Mouse (Mus musculus) gastrocnemius, postnatal 4 days (tissue): ENCODE data around the gene Proz. TPM values are rescaled to one million over a fixed set of nuclear protein-coding genes. Genes with fewer than 3 reads are reported as not detected.
"Not testable (repeated sequence)": the region's sequence is repeated elsewhere in the genome, so short reads cannot be mapped to it uniquely, and the experiment has no call there.

ENCODE experiments used
- DNase-seq, 2 experiments: peaks; one replicate each; pipeline ENCODE4 v3.0.0; 2021 to 2022; ENCODE audit warnings: low spot score in 2 of 2, mixed read lengths in 2 of 2
- long read RNA-seq, 2 experiments: library from polyadenylated mRNA; stranded (forward); transcript quantifications; one replicate each; pipeline ENCODE4 v2.0.0; 2021
- total RNA-seq, 2 experiments: library from RNA; stranded (reverse); gene quantifications; 2 replicates each; pipeline ENCODE4 v1.2.3; 2021

Gene Proz
- under 1 TPM; 0.12 to 0.49 TPM for total RNA-seq
- long read RNA-seq, experiment 1: 0 reads
- long read RNA-seq, experiment 2: 0 reads

DNA sequence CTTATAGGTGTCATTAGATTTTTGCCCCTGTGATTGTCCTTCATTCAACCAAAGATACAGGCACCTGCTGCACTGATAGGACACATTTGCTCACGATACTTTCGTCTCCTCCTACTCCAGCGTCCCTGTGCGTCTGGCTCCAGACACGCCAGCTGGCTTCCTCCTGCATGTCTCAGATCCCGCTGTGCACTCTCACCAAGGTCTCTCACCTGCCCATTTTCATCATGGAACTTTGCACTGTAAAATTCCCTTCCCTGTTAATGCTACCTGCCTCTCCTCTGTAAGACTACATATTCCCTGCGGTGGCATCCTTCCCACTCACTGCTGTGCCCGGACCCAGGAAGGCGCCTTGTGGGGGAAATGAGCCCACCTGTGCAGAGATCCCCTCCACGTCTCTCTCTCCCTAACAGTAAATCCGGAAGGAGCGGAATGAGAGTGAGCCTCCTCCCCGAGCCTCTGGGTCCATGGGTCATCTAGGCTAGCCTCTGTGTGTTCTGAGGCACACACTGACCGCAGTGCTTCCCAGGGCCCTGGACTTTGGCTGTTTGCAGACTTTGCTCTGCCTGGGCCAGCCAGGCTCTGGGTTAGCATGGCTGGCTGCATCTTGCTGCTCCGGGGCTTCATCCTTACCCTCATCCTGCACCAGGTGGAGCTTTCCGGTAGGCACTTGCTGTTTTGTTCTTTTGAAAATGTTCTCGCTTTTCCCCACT, at the start of gene Proz:
Gene Proz (plus strand): TSS at position 474 of the 710 bp plus-strand sequence.
- no peak for DNase-seq

DNA sequence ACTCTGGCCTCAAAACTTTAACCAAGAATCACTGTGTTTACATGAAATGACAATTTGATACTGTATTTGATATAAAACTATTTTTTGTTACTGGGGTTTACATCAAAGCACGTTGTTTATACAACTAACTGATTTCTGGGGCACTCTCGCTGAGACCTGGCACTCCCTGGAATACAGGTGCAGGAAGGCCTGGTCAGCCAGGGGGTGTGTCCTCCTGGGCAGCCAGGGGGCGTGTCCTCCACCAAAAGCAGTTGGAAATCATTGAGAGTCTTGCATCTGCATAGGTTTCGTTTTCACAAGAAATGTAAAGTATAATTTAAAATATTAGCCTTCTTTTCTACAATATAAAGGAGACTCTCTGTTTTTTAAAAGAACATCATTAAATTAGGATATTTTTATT, 41.2 kb upstream of the Proz start:
- DNase-seq: no peak

GRCm38 (mm10) chr8:13021830-13022229, 38.9 kb upstream of the Proz start:
- DNase-seq: no peak

- no peak for DNase-seq
Observed at GRCm38 (mm10) chr8:13025487-13026224, 35.1 kb upstream of the Proz start, which contains the start of gene F7. Gene F7, plus strand, starts transcription at chr8:13026034.

GRCm38 (mm10) chr8:13027615-13028014, 33.1 kb upstream of the Proz start:
- no peak for DNase-seq

GRCm38 (mm10) chr8:13028482-13028881, 32.2 kb upstream of the Proz start:
- DNase-seq: no peak

GRCm38 (mm10) chr8:13036346-13036812, 24.3 kb upstream of the Proz start:
- DNase-seq: no peak

GRCm38 (mm10) chr8:13037015-13037414, 23.7 kb upstream of the Proz start, which contains the start of gene F10:
Gene F10, plus strand, starts transcription at chr8:13037308.
- DNase-seq: no peak

DNA sequence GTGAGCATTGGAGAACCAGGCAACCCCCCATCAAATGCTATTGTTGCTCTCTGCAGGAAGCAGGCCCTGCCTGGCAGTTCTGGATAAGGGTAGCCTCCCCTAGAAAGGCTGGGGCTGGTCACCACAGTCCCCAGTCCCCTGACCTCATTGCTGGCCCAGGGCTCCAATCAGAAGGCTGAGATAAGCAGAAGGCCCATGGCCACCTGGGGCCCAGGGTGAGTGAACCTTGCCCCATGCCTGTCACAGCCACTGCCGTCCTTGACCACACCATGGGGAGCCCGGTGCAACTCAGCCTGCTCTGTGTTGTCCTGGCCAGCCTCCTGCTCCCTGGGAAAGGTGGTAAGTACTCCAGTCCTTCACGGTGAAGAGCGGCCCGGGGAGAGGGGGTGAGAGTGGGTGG, 23.1 kb upstream of the Proz start:
- no peak for DNase-seq

- DNase-seq: no peak
Observed at GRCm38 (mm10) chr8:13039054-13039453, 21.7 kb upstream of the Proz start.

DNA sequence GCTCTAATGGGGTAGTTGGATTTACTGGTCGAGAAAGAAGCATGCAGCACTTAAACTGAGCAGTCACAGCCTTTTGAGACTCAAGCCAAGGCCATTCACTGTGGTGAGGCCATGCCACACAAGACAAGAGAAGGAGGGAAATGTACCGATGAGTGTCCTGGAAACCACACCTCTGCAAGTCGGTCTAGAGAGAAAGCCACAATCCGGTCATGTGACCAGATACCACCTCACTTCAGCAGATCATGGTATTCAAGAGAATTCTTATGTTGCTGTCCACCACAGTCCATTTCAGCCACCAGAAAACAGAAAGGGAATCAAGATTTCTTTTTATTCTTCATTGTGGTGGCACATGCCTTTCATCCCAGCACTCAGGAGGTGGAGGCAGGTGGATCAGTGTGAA, 19.3 kb upstream of the Proz start:
- DNase-seq: no peak

DNA sequence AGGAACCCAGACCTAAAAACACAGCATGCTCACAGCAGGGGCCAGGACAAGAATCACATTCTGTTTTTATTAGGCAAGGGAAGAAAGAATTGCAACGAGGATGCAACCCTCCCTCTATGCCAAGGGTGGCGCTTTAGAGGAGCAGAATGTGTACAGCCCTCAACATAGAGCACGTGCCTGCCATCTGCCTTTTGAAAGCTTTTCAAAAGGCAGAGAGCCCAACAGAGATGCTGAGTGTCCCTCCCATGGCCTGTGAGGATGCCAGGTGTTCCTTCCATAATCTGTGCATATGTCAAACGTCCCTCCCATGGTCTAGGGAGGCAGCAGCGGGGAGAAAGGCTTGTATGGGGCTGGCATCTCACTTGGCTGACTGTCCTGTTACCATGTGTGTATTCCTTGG, 13.1 kb upstream of the Proz start:
- DNase-seq: no peak

DNA sequence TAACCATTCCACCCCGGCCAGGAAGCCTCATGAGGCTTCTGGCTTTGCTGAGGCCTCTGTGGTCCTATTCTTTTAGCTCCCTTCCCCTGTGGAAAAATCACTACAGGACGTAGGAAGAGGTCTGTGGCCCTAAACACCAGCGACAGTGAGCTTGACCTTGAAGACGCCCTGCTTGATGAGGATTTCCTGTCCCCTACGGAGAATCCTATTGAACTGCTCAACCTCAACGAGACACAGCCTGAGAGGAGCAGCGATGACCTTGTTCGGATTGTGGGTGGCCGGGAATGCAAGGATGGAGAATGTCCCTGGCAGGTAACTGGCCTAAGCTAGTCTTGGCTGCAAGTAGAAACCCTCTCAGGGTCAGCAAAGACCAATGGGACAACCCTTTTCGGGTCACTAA, 10.2 kb upstream of the Proz start:
- no peak for DNase-seq

GRCm38 (mm10) chr8:13057351-13057750, 3.4 kb upstream of the Proz start:
- DNase-seq: no peak

DNA sequence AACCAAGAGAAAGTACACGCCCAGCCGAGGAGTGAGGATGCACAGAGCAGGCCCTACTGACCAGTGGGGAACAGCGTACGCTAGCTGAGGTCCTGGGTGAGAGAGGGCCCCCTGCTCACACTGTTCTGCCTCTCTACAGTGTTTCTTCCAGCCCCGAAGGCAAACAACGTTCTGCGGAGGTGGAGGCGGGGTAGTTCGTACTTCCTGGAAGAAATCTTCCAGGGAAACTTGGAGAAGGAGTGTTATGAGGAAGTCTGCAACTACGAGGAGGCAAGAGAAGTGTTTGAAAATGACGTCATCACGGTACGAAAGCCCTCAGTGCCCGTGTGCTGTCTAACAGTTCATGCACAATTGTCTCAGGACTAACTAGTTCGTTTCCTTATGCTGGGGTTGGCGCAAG, 2.4 kb downstream of the Proz start:
- no peak for DNase-seq

DNA sequence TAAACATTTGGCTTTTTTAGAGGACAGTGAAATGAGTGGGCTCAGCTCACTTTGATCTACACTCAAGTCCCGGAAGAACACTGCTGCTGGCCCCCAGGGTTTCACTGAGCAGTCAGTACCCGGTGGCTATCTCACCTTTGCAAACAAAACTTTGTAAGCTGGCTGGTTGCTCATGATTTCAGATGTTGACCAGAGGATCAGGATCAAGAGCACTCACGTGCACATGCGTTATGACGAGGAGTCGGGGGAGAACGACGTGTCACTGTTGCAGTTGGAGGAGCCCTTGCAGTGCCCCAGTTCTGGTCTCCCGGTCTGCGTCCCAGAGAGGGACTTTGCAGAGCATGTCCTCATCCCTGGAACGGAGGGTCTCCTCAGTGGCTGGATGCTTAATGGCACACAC, 12.5 kb downstream of the Proz start:
- no peak for DNase-seq

GRCm38 (mm10) chr8:13075044-13075443, 14.3 kb downstream of the Proz start:
- DNase-seq: no peak

DNA sequence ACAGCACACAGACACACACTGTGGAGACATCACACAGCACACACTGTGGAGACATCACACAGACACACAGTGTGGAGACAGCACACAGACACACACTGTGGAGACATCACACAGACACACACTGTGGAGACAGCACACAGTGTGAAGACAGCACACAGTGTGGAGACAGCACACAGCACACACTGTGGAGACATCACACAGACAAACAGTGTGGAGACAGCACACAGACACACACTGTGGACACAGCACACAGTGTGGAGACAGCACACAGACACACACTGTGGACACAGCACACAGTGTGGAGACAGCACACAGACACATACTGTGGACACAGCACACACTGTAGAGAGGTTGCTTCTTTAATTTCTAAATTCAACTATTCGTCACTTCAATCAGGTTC, 14.9 kb downstream of the Proz start:
- DNase-seq: not testable (repeated sequence)

DNA sequence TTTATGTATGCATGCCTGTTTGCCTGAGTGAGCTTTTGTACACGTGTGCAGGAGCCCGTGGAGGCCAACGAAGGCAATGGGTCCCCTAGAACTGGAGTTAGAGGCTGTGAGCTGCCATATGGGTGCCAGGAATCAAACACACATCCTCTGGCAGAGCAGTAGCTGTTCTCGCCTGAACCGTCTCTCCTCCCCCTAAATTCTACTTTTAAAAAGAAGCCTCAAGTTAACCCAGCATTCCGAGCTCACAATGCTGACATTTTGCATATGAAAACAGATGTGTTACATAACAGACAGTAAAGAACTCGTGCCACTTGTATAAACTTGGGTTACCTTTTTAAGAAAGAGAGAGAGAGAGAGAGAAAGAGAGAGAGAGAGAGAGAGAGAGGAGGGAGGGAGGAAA, 16.8 kb downstream of the Proz start:
- no peak for DNase-seq

- DNase-seq: peak; percentile 79 to 92
Observed at GRCm38 (mm10) chr8:13104691-13105086, 44.0 kb downstream of the Proz start.

- peak; percentile 92 to 97 for DNase-seq
Observed at GRCm38 (mm10) chr8:13105087-13105881, 44.6 kb downstream of the Proz start, which contains the start of the genes Pcid2 and Cul4a. Gene Pcid2, minus strand, starts transcription at chr8:13105459. Gene Cul4a, plus strand, starts transcription at chr8:13105621.
